Mouse (Mus musculus) liver, embryonic 11.5 days (tissue): ENCODE data around the gene Prkce. TPM values are rescaled to one million over a fixed set of nuclear protein-coding genes. Genes with fewer than 3 reads are reported as not detected.

Source experiments
- ATAC-seq: fragments of 200-750 bp; cut with Nextera tagmentation; replicated peaks from 2 replicates; pipeline ENCODE4 v1.8.0; 2017; ENCODE audit warnings: moderate number of reproducible peaks, mild to moderate bottlenecking, moderate TSS enrichment, moderate library complexity; ENCODE audit not compliant: low FRiP score
- DNase-seq: peaks from one replicate; pipeline ENCODE4 v3.0.0-alpha.2; 2017; ENCODE audit warnings: low spot score
- H3K27ac ChIP-seq: fragments of 300-500 bp; sonication (generic); 2 replicates; pipeline ENCODE4 v1.5.1; 2014; ENCODE audit warnings: mild to moderate bottlenecking, low read depth, low read length, control low read depth
- H3K27me3 ChIP-seq: fragments of 300-500 bp; sonication (generic); replicated peaks from 2 replicates; pipeline ENCODE4 v1.6.1; 2014; ENCODE audit warnings: low read length, mixed read lengths; ENCODE audit not compliant: control insufficient read depth, insufficient read depth
- H3K36me3 ChIP-seq: fragments of 300-500 bp; sonication (generic); 2 replicates; pipeline ENCODE4 v1.6.1; 2014; ENCODE audit warnings: mild to moderate bottlenecking, low read length, moderate library complexity, mixed read lengths; ENCODE audit not compliant: control insufficient read depth, insufficient read depth
- H3K4me1 ChIP-seq: fragments of 300-500 bp; sonication (generic); replicated peaks from 2 replicates; pipeline ENCODE4 v1.6.1; 2014; ENCODE audit warnings: low read length, mixed read lengths; ENCODE audit not compliant: control insufficient read depth, insufficient read depth
- H3K4me2 ChIP-seq: fragments of 300-500 bp; sonication (generic); 2 replicates; pipeline ENCODE4 v1.6.1; 2014; ENCODE audit warnings: mild to moderate bottlenecking, control low read depth, moderate library complexity
- H3K4me3 ChIP-seq: fragments of 300-500 bp; sonication (generic); 2 replicates; pipeline ENCODE4 v1.5.1; 2014; ENCODE audit warnings: low read depth, low read length, control low read depth
- H3K9ac ChIP-seq: fragments of 300-500 bp; sonication (generic); 2 replicates; pipeline ENCODE4 v1.6.1; 2014; ENCODE audit warnings: low read depth, low read length, control low read depth
- H3K9me3 ChIP-seq: fragments of 300-500 bp; sonication (generic); 2 replicates; pipeline ENCODE4 v1.6.1; 2016; ENCODE audit warnings: low read length, inconsistent platforms, mixed read lengths; ENCODE audit not compliant: control insufficient read depth
- WGBS: fragments of 180-500 bp; shearing (Covaris S2); extraction: QIAGEN DNeasy Blood & Tissue Kit; methylation state at CpG from one replicate; pipeline ENCODE4 v1.1.7; 2014; 5-methylcytosine and 5-hydroxymethylcytosine counted together
- polyA plus RNA-seq: library from polyadenylated mRNA; unstranded; fragments of >200 nt; fragmentation: Nextera tagmentation; extraction: Ambion mirVana; gene quantifications from 2 replicates; pipeline ENCODE4 v1.2.1, GENCODE M21; 2014

The Prkce gene
- polyA plus RNA-seq, 1 experiment from 2014 or later, result 4.0 TPM

DNA sequence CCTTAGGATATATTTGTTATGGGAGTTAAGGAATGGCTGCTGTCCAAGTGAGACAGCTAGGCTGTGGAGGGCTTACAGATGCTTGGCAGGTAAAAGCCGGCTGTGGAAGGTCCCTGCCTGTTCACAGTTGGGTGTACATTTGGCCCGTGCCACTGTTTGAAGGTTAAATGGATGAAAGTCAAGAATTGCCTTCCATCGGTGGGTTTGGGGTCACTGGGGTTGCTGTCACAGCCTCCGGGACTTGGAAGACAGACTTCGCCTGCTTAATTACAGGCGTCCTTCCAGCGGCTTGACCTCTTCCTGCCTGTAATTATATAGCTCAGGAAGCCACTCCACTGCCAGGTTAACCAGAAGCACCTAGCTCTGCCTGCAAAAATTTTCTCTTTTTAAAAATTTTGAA lies 200.1 kb downstream of the Prkce start:
- no peak overlapping the region for H3K27ac ChIP-seq
- no peak overlapping the region for H3K4me2 ChIP-seq
- no peak for DNase-seq

DNA sequence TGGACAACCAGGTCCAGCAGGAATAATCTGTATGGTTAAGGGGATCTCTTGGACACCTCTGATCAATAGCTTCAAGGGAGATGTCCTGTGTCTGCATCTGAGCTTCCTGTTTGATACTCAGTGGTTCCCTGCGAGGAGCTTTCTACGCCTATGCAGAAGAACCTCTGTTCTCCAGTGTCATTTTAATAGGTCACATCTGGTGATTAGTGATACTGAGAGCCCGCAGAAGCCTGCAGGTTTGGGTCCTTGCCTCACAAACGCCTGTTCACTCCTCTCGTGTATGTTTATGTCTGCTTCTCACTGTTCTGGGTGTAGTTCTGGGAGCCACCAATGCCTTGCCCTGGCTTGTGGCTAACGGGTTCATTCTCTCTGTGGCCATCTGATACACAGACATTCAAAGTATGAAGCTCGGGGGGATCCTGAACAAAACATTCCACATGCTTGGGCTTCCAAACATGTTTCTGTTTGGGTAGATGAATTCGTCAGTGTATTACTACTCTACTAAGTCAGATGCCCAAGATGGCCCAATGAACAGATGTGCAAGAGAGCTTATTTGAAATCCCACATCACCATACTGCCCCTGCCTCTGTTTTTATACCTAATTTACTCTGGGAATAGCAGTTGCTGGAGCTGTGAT lies 202.6 kb downstream of the Prkce start:
- no peak overlapping the region for H3K9ac ChIP-seq
- 69% methylated on average over 8 of the region's 8 CpGs for WGBS
- no peaks in the 10 kb centered on the region for H3K36me3 ChIP-seq
- peaks cover 4% of the 10 kb centered on the region; the same call in 1 of the 2 replicates for H3K4me1 ChIP-seq
- DNase-seq, result no peak
- no peak overlapping the region for H3K4me3 ChIP-seq
- H3K4me2 ChIP-seq, result no peak overlapping the region
- H3K27me3 ChIP-seq, result no peaks in the 10 kb centered on the region
- no peak overlapping the region for H3K27ac ChIP-seq
- no peak for ATAC-seq
- H3K9me3 ChIP-seq, result no peaks in the 10 kb centered on the region

More for the DNA sequence above, 200.1 kb downstream of the Prkce start:
- no peaks in the 10 kb centered on the region for H3K27me3 ChIP-seq
- H3K4me3 ChIP-seq, result no peak overlapping the region
- H3K4me1 ChIP-seq, result peaks cover 7% of the 10 kb centered on the region; the same call in 1 of the 2 replicates
- no peak for ATAC-seq
- no peak overlapping the region for H3K9ac ChIP-seq
- 57% methylated on average over 7 of the region's 7 CpGs for WGBS
- H3K9me3 ChIP-seq, result no peaks in the 10 kb centered on the region
- H3K36me3 ChIP-seq, result no peaks in the 10 kb centered on the region

DNA sequence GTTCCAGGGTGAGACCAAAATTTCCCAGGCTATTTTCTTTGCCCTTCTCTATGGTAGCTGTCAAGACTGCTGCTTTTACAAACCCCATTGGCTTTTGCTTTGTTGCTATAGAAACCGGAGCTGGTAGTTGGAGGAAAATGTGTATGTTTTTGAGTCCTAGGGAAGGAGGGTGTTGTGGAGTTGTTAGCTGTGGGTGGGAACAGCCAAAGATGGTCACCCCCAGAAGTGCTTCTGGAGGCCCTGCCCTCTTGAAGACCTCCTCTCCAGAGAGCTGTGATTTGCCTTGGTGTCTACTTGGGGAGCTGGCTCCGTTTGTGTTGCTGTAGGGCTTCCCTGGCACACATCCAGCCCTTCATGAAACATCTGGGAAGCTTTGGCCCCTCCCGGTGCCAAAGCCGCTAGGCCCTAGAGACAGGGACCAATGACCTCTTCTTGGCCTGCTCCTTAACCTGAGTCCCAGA lies 203.5 kb downstream of the Prkce start:
- Histone ChIP-seq H3K27me3 (no peaks in the 10 kb centered on the region), H3K9me3 (no peaks in the 10 kb centered on the region), H3K27ac (no peak overlapping the region), H3K36me3 (no peaks in the 10 kb centered on the region), H3K9ac (no peak overlapping the region), H3K4me3 (no peak overlapping the region), H3K4me1 (peaks cover 4% of the 10 kb centered on the region; the same call in 1 of the 2 replicates), H3K4me2 (no peak overlapping the region)
- 74% methylated on average over 4 of the region's 4 CpGs for WGBS
- no peak for ATAC-seq
- DNase-seq, result no peak

DNA sequence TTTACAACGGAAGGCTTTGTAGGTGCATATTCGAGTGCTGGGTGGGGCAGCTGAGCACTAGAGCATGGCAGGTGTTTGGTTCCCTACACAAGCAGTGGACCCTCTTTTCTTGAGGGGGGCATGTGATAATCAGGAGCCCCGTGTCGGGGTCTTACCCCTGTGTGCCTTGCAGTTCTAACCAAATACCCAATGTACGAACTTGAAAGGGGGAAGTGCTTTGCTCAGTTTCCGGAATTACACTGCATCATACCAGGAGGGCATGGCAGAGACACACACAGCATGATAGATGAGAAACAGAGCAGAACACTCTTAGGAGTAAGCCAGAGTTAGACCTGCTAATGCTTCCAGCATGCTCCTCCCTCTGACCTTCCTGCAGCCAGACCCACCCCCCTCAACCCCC lies 208.8 kb downstream of the Prkce start:
- Histone ChIP-seq H3K4me1 (no peaks in the 10 kb centered on the region; the same call in 1 of the 2 replicates), H3K4me3 (no peak overlapping the region), H3K27ac (no peak overlapping the region), H3K27me3 (no peaks in the 10 kb centered on the region), H3K9ac (no peak overlapping the region), H3K36me3 (no peaks in the 10 kb centered on the region), H3K4me2 (no peak overlapping the region), H3K9me3 (no peaks in the 10 kb centered on the region)
- no peak for ATAC-seq
- DNase-seq, result no peak
- 77% methylated on average over 6 of the region's 6 CpGs for WGBS

DNA sequence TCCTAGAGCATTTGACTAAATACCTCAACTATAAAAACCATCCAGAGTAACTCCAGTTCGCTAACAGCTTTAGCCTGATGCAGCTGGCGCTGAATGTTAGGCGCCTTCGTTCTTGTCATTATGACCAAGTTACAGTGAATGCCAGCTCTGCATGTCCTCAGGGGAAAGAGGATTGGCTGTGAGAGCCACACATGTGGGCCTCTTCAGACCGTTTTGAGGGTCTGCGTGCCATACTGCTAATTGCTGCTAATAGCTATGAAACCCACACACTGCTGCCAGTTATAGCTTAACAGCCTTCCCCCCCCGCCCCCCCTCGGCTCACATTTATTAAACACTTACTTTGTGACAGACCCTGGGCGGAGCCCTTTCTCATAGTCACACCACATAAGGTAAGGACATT lies 210.3 kb downstream of the Prkce start:
- DNase-seq, result no peak
- no peak overlapping the region for H3K4me3 ChIP-seq
- H3K4me1 ChIP-seq, result no peaks in the 10 kb centered on the region; the same call in 1 of the 2 replicates
- no peaks in the 10 kb centered on the region for H3K27me3 ChIP-seq
- no peaks in the 10 kb centered on the region for H3K9me3 ChIP-seq
- no peak overlapping the region for H3K9ac ChIP-seq
- no peak for ATAC-seq
- H3K36me3 ChIP-seq, result no peaks in the 10 kb centered on the region
- H3K4me2 ChIP-seq, result no peak overlapping the region
- 86% methylated on average over 9 of the region's 9 CpGs for WGBS
- no peak overlapping the region for H3K27ac ChIP-seq

DNA sequence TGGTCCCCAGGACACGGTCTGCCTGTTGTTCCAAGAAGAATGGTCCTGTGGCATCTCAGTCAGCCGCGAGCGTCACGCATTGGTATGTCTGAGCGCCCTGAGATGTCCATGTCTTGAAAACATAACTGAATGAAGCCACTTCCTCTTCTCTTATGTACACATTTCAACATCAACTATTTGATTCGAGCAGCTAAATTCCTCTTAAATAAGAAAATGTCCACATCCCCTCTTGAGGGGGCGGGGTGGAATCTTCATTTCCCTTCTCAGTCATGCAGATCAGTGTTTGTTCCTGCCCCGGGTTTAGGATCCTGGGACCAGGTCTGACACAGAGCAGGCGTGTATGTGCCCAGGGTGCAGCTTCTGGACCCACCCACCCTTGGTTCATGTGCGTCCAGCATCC lies 211.0 kb downstream of the Prkce start:
- Histone ChIP-seq H3K36me3 (no peaks in the 10 kb centered on the region), H3K27ac (no peak overlapping the region), H3K4me1 (peaks cover 5% of the 10 kb centered on the region), H3K4me2 (no peak overlapping the region), H3K27me3 (no peaks in the 10 kb centered on the region), H3K9ac (no peak overlapping the region), H3K4me3 (no peak overlapping the region), H3K9me3 (no peaks in the 10 kb centered on the region)
- DNase-seq (no peak), ATAC-seq (no peak)
- WGBS, result 82% methylated on average over 11 of the region's 11 CpGs

DNA sequence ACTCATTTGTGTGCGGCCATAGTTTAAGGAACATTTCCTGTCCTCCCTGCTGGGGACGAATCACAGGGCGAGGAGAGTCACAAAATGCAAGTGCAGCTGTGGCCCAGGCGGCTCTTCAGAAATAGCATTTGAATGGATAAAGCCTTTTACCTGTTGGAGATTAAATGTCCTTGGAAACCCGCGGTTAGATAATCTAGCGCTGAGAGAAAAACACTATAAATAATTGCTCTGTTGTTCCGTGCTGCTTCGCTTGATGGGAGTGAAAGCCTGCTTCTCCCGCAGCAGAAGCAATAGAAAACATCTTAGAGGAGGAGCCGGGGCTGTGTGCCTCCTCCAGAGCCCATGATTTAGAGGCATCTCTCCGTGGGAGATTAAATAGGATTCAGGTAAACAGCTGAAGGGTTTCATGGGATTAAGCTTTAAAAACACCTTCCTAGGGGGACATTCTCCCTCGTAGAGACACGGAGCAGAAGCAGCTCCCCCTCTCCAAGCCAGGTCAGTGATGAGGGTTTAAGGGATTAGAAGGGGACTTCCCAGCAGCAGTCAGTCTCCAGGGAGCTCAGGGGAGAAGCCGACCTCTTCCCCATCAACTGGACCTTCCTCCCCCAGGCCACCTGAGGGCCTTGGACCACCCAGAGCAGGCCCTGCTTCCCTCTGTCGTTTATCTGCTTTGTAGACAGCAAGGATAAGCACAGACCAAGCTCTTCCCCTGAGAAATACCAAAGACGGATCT lies 212.0 kb downstream of the Prkce start:
- peaks cover 14% of the 10 kb centered on the region for H3K4me1 ChIP-seq
- 34% methylated on average over 17 of the region's 17 CpGs for WGBS

DNA sequence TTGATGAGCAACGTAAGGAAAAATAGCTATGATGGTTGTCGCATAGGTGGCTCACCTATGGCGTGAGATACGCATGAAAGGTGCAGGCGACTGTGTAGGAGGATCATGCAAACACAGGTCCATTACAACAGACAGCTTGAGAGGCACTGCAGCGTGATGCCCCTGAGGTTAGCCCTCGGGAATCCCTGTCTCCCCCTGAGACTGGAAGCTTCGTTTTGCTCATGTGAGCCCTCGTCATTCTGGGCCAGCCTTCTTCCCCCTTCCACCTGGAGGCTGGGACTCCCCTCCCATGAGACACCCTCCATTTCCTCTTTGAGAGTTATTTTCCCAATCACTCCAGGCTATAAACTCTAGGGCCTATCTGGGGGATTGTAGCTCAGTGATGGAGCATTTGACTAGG lies 213.9 kb downstream of the Prkce start:
- no peaks in the 10 kb centered on the region for H3K27me3 ChIP-seq
- H3K9me3 ChIP-seq, result no peaks in the 10 kb centered on the region
- ATAC-seq, result no peak
- H3K4me1 ChIP-seq, result peaks cover 17% of the 10 kb centered on the region
- H3K9ac ChIP-seq, result no peak overlapping the region
- no peaks in the 10 kb centered on the region for H3K36me3 ChIP-seq
- H3K4me3 ChIP-seq, result no peak overlapping the region
- DNase-seq, result no peak
- H3K4me2 ChIP-seq, result no peak overlapping the region
- no peak overlapping the region for H3K27ac ChIP-seq
- WGBS, result 81% methylated on average over 9 of the region's 9 CpGs

More for the DNA sequence above, 212.0 kb downstream of the Prkce start:
- no peak overlapping the region for H3K9ac ChIP-seq
- no peak overlapping the region for H3K4me3 ChIP-seq
- H3K9me3 ChIP-seq, result no peaks in the 10 kb centered on the region
- ATAC-seq (no peak), DNase-seq (no peak)
- no peaks in the 10 kb centered on the region for H3K36me3 ChIP-seq
- no peak overlapping the region for H3K27ac ChIP-seq
- H3K4me2 ChIP-seq, result no peak overlapping the region
- H3K27me3 ChIP-seq, result no peaks in the 10 kb centered on the region

DNA sequence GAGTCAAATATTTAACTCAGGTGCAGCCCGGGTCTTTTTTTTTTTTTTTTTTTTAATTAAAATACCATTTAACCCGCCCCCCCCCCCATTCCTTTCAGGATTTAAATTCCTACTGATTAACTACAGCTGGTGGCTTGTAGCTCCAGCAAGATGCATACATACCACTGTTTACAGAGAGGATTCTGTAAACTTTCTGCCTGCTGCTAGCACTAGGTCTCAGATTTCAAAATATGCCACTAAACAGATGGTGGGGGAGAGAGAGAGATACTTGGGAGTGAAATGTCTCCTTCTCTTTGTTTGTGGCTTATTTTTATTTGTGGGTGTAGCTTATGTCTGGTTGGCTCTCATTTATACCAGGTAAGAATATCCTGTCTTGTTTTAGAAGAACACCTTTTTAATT lies 215.3 kb downstream of the Prkce start:
- H3K9me3 ChIP-seq, result no peaks in the 10 kb centered on the region
- H3K9ac ChIP-seq, result no peak overlapping the region
- no peak overlapping the region for H3K4me3 ChIP-seq
- H3K27ac ChIP-seq, result no peak overlapping the region
- no peaks in the 10 kb centered on the region for H3K27me3 ChIP-seq
- ATAC-seq (no peak), DNase-seq (no peak)
- 33% methylated on average over 2 of the region's 2 CpGs for WGBS
- H3K4me2 ChIP-seq, result no peak overlapping the region
- H3K36me3 ChIP-seq, result no peaks in the 10 kb centered on the region
- peaks cover 17% of the 10 kb centered on the region for H3K4me1 ChIP-seq
